Mouse (Mus musculus) ES-E14 (cell line): ENCODE results near the gene Cela2a.

ENCODE experiments used
- CHD2 ChIP-seq: IDR thresholded peaks from 2 replicates; pipeline ENCODE4 v1.6.1; 2014; ENCODE audit warnings: mild to moderate bottlenecking, low read depth, low read length, inconsistent platforms
- MAFK ChIP-seq: IDR thresholded peaks from 2 replicates; pipeline ENCODE4 v1.6.1; 2014; ENCODE audit warnings: mild to moderate bottlenecking, low read depth, low read length, inconsistent platforms; ENCODE audit not compliant: insufficient read depth

DNA sequence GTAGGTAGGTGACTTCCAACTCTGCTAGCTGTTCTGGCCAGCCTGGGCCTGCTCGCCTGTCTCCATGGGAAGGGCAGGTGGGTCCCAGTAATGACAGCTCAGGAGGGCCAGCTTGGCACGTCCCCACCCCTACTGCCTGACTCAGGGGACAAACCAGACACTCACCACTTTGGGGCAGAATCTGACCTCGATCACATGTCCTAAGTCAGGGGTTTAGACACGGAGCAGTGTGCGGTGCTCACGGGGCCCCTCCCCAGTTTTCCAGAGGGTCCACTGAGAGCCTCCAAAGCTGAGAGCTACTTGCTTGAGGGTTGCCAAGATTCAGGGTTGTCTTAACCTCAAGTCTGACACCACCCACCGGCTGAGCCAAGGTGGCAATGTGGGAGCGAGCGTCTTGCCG, 42.1 kb upstream of the Cela2a start:
- TF ChIP-seq MAFK (no peak), CHD2 (no peak)
